Mouse (Mus musculus) gastrocnemius, adult 18-20 months (tissue): ENCODE results near the gene Prpf3. TPM values are rescaled to one million over a fixed set of nuclear protein-coding genes. Genes with fewer than 3 reads are reported as not detected.
"Not testable (repeated sequence)": the region's sequence is repeated elsewhere in the genome, so short reads cannot be mapped to it uniquely, and the experiment has no call there.

Experiments
- DNase-seq: peaks from one replicate; pipeline ENCODE4 v3.0.0; 2021; ENCODE audit warnings: low spot score
- total RNA-seq, 2 experiments: library from RNA; stranded (reverse); gene quantifications; 2 replicates each; pipeline ENCODE4 v1.2.3; 2021

The Prpf3 gene
- total RNA-seq, 2 experiments from 2014 or later, result 16.6 to 16.9 TPM

GRCm38 (mm10) chr3:95820046-95821010 lies 35.4 kb downstream of the Prpf3 start:
- no peak for DNase-seq

DNA sequence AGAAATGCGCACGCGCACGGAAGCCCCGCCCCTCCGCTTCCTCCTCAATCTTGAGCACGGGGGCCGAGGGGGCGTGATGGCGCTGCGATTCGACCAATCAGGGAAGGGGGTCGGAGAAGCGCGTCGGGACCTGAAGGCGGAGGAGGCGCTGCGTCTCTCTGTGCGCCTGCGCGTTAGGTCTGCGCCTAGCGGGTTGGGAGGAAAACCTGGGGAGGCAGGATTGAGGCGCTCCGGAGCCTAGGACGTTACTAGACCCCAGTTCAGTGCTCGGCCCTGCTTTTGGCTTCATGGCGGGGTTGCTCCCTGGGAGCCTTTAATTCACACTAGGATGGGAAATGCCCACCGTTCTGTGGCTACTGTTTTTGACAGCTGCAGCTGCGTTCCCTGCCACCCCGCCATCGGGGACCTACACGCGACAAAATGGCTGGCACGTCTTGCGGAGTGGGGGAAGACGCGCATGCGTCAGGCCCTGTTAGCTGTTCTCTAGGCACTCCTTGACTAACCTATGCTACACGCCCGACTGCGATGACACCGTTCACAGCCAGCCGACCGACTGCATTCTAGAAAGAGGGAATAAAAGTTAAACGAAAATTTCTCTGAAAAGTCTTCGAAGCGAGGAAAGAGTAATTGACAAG lies 36.2 kb downstream of the Prpf3 start:
- peak; percentile 100 for DNase-seq

DNA sequence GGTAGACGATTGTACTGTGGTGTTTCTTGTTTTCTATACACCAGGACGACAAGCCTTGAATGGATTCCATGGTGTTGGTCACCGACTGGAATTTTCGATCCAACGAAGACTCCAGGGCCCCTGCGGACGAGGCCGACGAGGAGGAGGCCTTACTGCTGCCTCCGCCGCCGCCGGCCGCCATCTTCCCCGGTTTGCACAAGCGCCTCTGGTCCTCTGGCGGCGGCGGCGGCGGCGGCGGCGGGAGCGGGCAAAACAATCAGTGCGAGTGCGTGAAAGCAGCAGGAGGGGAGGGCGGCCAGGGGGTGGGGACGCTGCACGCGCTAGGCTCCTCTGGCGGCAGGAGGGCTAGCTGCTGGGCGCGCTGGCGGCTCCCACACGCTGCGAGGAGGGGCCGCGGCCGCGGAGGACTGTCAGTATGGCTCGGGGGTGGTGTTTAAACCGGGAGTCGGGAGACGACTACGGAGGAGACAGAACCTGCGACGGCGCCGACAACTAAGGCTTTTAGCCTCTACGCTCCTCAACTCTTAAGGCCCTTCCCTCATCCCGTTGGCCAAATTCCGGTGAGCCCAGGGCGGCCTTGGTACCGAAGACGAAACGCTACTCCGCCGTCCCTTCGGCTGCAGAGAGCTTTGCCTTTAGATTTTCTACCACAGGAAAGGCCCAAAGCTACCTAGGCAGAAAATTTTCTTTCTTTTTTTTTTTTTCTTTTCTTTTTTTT lies 37.0 kb downstream of the Prpf3 start, which contains the start of gene Rprd2:
Rprd2 (minus strand) TSS at position 293 of the 718 bp plus-strand sequence.
- peak; percentile 73 for DNase-seq

- peak; percentile 37 for DNase-seq
Measured at GRCm38 (mm10) chr3:95818026-95818511, 37.6 kb downstream of the Prpf3 start.

DNA sequence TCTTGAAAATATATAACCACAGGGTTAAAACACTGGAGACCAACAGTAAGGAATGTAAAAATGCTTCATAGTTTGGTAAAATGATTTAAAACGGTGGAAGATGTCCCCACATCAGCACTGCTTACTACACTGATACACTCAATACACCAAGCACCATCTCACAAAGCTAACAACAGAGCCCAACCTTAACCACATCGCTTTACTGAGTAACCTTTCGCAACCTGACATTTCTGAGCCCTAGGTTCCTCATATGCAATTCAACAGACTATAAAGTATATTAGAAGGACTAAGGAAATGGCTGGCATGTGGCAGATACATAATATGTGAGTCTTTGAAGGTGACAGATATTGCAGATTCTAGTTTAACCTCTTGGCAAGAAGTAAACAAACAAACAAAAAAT lies 39.0 kb downstream of the Prpf3 start:
- no peak for DNase-seq

DNA sequence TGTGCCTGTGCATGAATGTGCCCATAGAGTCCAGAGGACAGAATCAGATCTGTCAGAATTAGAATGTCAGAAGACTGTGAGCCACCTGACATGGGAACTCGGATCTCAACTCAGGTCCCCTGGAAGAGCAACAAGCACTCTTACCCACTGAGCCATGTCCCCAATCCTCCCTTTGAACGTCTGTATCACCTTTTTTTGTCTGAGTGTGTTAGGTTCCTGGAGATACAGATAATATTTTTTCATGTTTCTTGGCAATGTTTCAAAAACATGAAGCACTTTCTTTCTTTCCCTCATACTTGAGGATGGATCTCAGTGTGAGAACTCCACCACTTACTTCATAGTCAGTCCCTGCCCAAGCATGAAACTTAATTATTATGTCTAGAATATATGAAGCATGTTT lies 47.3 kb downstream of the Prpf3 start:
- no peak for DNase-seq

- not testable (repeated sequence) for DNase-seq
Measured at GRCm38 (mm10) chr3:95807630-95808029, 48.1 kb downstream of the Prpf3 start.

- DNase-seq, result no peak
Measured at GRCm38 (mm10) chr3:95806677-95807076, 49.0 kb downstream of the Prpf3 start.

DNA sequence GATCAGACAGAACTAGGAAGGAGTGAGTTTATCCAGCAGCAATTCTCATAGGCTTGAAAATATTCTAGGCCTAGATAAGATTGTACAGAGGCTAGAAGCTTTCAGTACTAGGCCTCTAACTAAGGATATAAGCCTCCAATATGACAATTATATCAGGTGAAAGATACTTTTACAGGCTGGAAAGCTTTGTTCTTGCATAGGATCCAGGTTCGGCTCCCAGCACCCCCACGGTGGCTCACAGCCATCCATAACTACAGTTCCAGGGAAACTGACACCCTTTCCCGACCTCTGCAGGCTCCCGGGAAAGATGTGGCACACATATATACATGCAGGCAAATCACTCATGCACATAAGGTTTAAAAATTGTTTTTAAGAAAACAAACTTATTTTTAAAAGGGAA lies 51.8 kb downstream of the Prpf3 start:
- DNase-seq, result no peak

DNA sequence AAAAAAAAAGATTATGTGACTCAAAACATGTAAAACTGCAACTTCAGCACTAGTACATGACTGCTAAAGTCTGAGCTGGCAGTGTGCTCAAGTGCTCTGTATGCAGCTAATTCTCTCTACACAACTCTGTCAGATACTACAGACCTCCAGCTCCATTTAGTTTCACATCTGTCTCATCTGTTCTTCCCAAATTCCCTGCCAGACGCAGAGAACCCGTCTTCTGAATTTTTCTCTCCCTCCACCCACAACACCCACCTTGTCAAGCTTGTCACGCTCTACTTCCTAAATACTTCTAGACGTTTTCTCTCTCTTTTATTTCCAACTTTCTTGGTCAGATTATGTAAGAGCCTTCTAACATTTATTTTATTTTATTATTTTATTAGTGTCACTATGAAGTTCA lies 56.9 kb downstream of the Prpf3 start:
- no peak for DNase-seq

- DNase-seq, result no peak
Measured at GRCm38 (mm10) chr3:95794299-95794698, 61.4 kb downstream of the Prpf3 start.

- no peak for DNase-seq
Measured at GRCm38 (mm10) chr3:95793662-95794061, 62.0 kb downstream of the Prpf3 start.

- no peak for DNase-seq
Measured at GRCm38 (mm10) chr3:95785501-95785900, 70.2 kb downstream of the Prpf3 start.

Other genes starting within 250 kb of the Prpf3 start
- gene Ensa, start 230.9 kb downstream of the Prpf3 start, total RNA-seq, result 100 to 1,000 TPM in 1 of 2 experiments, 10 to 100 TPM in 1; 95.9 to 106 TPM
- 10 to 100 TPM; 96.0 to 99.4 TPM for gene Mcl1, start 197.1 kb downstream of the Prpf3 start, total RNA-seq
- gene Adamtsl4, start 168.0 kb downstream of the Prpf3 start, total RNA-seq, result 10 to 100 TPM; 25.9 to 30.8 TPM
- gene Ecm1, start 116.3 kb downstream of the Prpf3 start, total RNA-seq, result 10 to 100 TPM; 15.5 to 30.3 TPM
- 10 to 100 TPM; 25.7 to 26.7 TPM for gene Tars2, start 95.7 kb downstream of the Prpf3 start, total RNA-seq
- 10 to 100 TPM; 33.2 to 37.4 TPM for gene Rprd2, start 37.0 kb downstream of the Prpf3 start, total RNA-seq
- gene Mrps21, start 15.6 kb upstream of the Prpf3 start, total RNA-seq, result 100 to 1,000 TPM; 317 to 349 TPM
- 1 to 10 TPM; 3.5 to 6.3 TPM for gene Ciart, start 26.4 kb upstream of the Prpf3 start, total RNA-seq
- gene BC028528, start 36.1 kb upstream of the Prpf3 start, total RNA-seq, result 1 to 10 TPM; 1.7 to 2.2 TPM
- 10 to 100 TPM; 41.0 to 50.4 TPM for gene Aph1a, start 38.1 kb upstream of the Prpf3 start, total RNA-seq
- 10 to 100 TPM; 54.2 to 76.9 TPM for gene Car14, start 48.8 kb upstream of the Prpf3 start, total RNA-seq
- gene Anp32e, start 73.4 kb upstream of the Prpf3 start, total RNA-seq, result 10 to 100 TPM; 75.9 to 97.2 TPM
- 10 to 100 TPM; 13.9 to 22.0 TPM for gene Plekho1, start 140.1 kb upstream of the Prpf3 start, total RNA-seq
- 10 to 100 TPM; 19.6 to 19.8 TPM for gene Vps45, start 202.6 kb upstream of the Prpf3 start, total RNA-seq
- 10 to 100 TPM; 57.4 to 58.2 TPM for gene Otud7b, start 248.6 kb upstream of the Prpf3 start, total RNA-seq